Mouse (Mus musculus) forebrain, embryonic 15.5 days (tissue): Measurements from ENCODE around the gene Akt1. TPM values are rescaled to one million over a fixed set of nuclear protein-coding genes. Genes with fewer than 3 reads are reported as not detected.

Experiments used
- ATAC-seq: fragments of 200-750 bp; cut with Nextera tagmentation; replicated peaks from 2 replicates; pipeline ENCODE4 v1.8.0; 2017; ENCODE audit warnings: mild to moderate bottlenecking, moderate TSS enrichment, moderate library complexity
- H3K27ac ChIP-seq: fragments of 300-500 bp; sonication (generic); replicated peaks from 2 replicates; pipeline ENCODE4 v1.5.1; 2015; ENCODE audit warnings: mild to moderate bottlenecking, inconsistent platforms
- H3K27me3 ChIP-seq: fragments of 300-500 bp; sonication (generic); 2 replicates; pipeline ENCODE4 v1.6.1; 2015; ENCODE audit warnings: inconsistent platforms
- H3K36me3 ChIP-seq: fragments of 300-500 bp; sonication (generic); 2 replicates; pipeline ENCODE4 v1.6.1; 2015; ENCODE audit warnings: mild to moderate bottlenecking, inconsistent platforms
- H3K4me1 ChIP-seq: fragments of 300-500 bp; sonication (generic); 2 replicates; pipeline ENCODE4 v1.6.1; 2015; ENCODE audit warnings: inconsistent platforms
- H3K4me2 ChIP-seq: fragments of 300-500 bp; sonication (generic); replicated peaks from 2 replicates; pipeline ENCODE4 v1.6.1; 2015; ENCODE audit warnings: mild to moderate bottlenecking, inconsistent platforms
- H3K4me3 ChIP-seq: fragments of 300-500 bp; sonication (generic); 2 replicates; pipeline ENCODE4 v1.5.1; 2015; ENCODE audit warnings: mild to moderate bottlenecking, inconsistent platforms
- H3K9ac ChIP-seq: fragments of 300-500 bp; sonication (generic); replicated peaks from 2 replicates; pipeline ENCODE4 v1.6.1; 2015; ENCODE audit warnings: mild to moderate bottlenecking, inconsistent platforms
- H3K9me3 ChIP-seq: fragments of 300-500 bp; sonication (generic); 2 replicates; pipeline ENCODE4 v1.6.1; 2016; ENCODE audit warnings: inconsistent platforms
- WGBS: fragments of 180-500 bp; shearing (Covaris S2); methylation state at CpG from one replicate; pipeline ENCODE4 v1.1.7; 2015; ENCODE audit warnings: mixed read lengths; 5-methylcytosine and 5-hydroxymethylcytosine counted together
- polyA plus RNA-seq: library from polyadenylated mRNA; unstranded; fragments of >200 nt; fragmentation: Nextera tagmentation; extraction: Ambion mirVana; gene quantifications from 2 replicates; pipeline ENCODE4 v1.2.1, GENCODE M21; 2015

The Akt1 gene
- polyA plus RNA-seq, 1 experiment from 2014 or later, result 79.1 TPM

- Histone ChIP-seq H3K4me3 (peak overlapping the region; percentile 20; the same call in 1 of the 2 replicates), H3K4me2 (peak overlapping the region; percentile 34), H3K27me3 (peaks cover 6% of the 10 kb centered on the region; the same call in 1 of the 2 replicates), H3K9ac (no peak overlapping the region), H3K27ac (no peak overlapping the region), H3K36me3 (no peaks in the 10 kb centered on the region), H3K9me3 (no peaks in the 10 kb centered on the region), H3K4me1 (peaks cover 6% of the 10 kb centered on the region)
- WGBS, result 29% methylated on average over 8 of the region's 8 CpGs
- ATAC-seq, result peak; percentile 28; the same call in 1 of the 2 replicates
These were observed 32.8 kb upstream of the Akt1 start for GRCm38 (mm10) chr12:112707573-112707869.

GRCm38 (mm10) chr12:112706704-112707572 is 32.3 kb upstream of the Akt1 start:
- H3K36me3 ChIP-seq, result no peaks in the 10 kb centered on the region
- no peak overlapping the region for H3K9ac ChIP-seq
- peak overlapping the region; percentile 20 for H3K4me3 ChIP-seq

GRCm38 (mm10) chr12:112702374-112703320 is 28.0 kb upstream of the Akt1 start:
- no peak for ATAC-seq
- no peak overlapping the region for H3K27ac ChIP-seq
- no peak overlapping the region for H3K4me3 ChIP-seq
- no peak overlapping the region for H3K9ac ChIP-seq
- H3K36me3 ChIP-seq, result no peaks in the 10 kb centered on the region
- no peaks in the 10 kb centered on the region for H3K9me3 ChIP-seq
- H3K27me3 ChIP-seq, result peaks cover 8% of the 10 kb centered on the region
- H3K4me1 ChIP-seq, result peaks cover 13% of the 10 kb centered on the region
- WGBS, result 73% methylated on average over 6 of the region's 6 CpGs
- no peak overlapping the region for H3K4me2 ChIP-seq

More at GRCm38 (mm10) chr12:112706704-112707572, 32.3 kb upstream of the Akt1 start:
- H3K4me1 ChIP-seq, result peaks cover 6% of the 10 kb centered on the region
- no peak overlapping the region for H3K27ac ChIP-seq
- ATAC-seq, result peak; percentile 86
- H3K9me3 ChIP-seq, result no peaks in the 10 kb centered on the region
- H3K4me2 ChIP-seq, result peak overlapping the region; percentile 34
- 14% methylated on average over 32 of the region's 32 CpGs for WGBS
- H3K27me3 ChIP-seq, result peaks cover 6% of the 10 kb centered on the region; the same call in 1 of the 2 replicates

- WGBS, result 17% methylated on average over 15 of the region's 15 CpGs
- Histone ChIP-seq H3K4me1 (peaks cover 7% of the 10 kb centered on the region), H3K4me3 (no peak overlapping the region), H3K9ac (no peak overlapping the region), H3K9me3 (no peaks in the 10 kb centered on the region), H3K27me3 (peaks cover 7% of the 10 kb centered on the region), H3K4me2 (no peak overlapping the region), H3K36me3 (no peaks in the 10 kb centered on the region), H3K27ac (no peak overlapping the region)
- 0 out of 2 replicates have a peak, but pooled peaks have one; percentile 23 for ATAC-seq
These were observed 25.8 kb upstream of the Akt1 start for GRCm38 (mm10) chr12:112700522-112700921.

- H3K36me3 ChIP-seq, result no peaks in the 10 kb centered on the region
- H3K4me1 ChIP-seq, result peaks cover 24% of the 10 kb centered on the region
- H3K4me2 ChIP-seq, result no peak overlapping the region
- H3K9me3 ChIP-seq, result no peaks in the 10 kb centered on the region
- H3K27me3 ChIP-seq, result peaks cover 7% of the 10 kb centered on the region
- no peak overlapping the region for H3K27ac ChIP-seq
- ATAC-seq, result no peak
- no peak overlapping the region for H3K9ac ChIP-seq
- WGBS, result 79% methylated on average over 3 of the region's 3 CpGs
- no peak overlapping the region for H3K4me3 ChIP-seq
These were observed 22.2 kb upstream of the Akt1 start for GRCm38 (mm10) chr12:112696806-112697425.

- no peak; the same call in 1 of the 2 replicates for ATAC-seq
- Histone ChIP-seq H3K27ac (peak overlapping the region; percentile 93), H3K9ac (peak overlapping the region; percentile 92), H3K27me3 (0 out of 2 replicates have a peak, but pooled peaks cover 3% of the 10 kb centered on the region), H3K4me1 (peaks cover 17% of the 10 kb centered on the region), H3K4me2 (peak overlapping the region; percentile 80), H3K4me3 (peak overlapping the region; percentile 73), H3K36me3 (no peaks in the 10 kb centered on the region), H3K9me3 (no peaks in the 10 kb centered on the region)
- WGBS, result 79% methylated on average over 10 of the region's 10 CpGs
These were observed 19.4 kb upstream of the Akt1 start for GRCm38 (mm10) chr12:112694127-112694475.

- 3% methylated on average over 54 of the region's 54 CpGs for WGBS
- peak overlapping the region; percentile 73 for H3K4me3 ChIP-seq
- ATAC-seq, result peak; percentile 96
These were observed 18.8 kb upstream of the Akt1 start for GRCm38 (mm10) chr12:112693185-112694126.

GRCm38 (mm10) chr12:112688458-112688857 is 13.8 kb upstream of the Akt1 start:
- H3K4me1 ChIP-seq, result peaks cover 10% of the 10 kb centered on the region
- H3K9ac ChIP-seq, result no peak overlapping the region
- no peak for ATAC-seq
- WGBS, result 83% methylated on average over 15 of the region's 15 CpGs
- no peaks in the 10 kb centered on the region for H3K36me3 ChIP-seq
- H3K9me3 ChIP-seq, result no peaks in the 10 kb centered on the region
- no peak overlapping the region for H3K4me2 ChIP-seq
- no peak overlapping the region for H3K4me3 ChIP-seq
- no peak overlapping the region for H3K27ac ChIP-seq
- H3K27me3 ChIP-seq, result no peaks in the 10 kb centered on the region

More at GRCm38 (mm10) chr12:112693185-112694126, 18.8 kb upstream of the Akt1 start:
- Histone ChIP-seq H3K36me3 (no peaks in the 10 kb centered on the region), H3K4me2 (peak overlapping the region; percentile 80), H3K4me1 (peaks cover 17% of the 10 kb centered on the region), H3K27me3 (0 out of 2 replicates have a peak, but pooled peaks cover 3% of the 10 kb centered on the region), H3K27ac (peak overlapping the region; percentile 93), H3K9me3 (no peaks in the 10 kb centered on the region), H3K9ac (peak overlapping the region; percentile 92)

- no peaks in the 10 kb centered on the region for H3K36me3 ChIP-seq
- no peak for ATAC-seq
- peaks cover 16% of the 10 kb centered on the region for H3K4me1 ChIP-seq
- WGBS, result 47% methylated on average over 7 of the region's 7 CpGs
- no peak overlapping the region for H3K27ac ChIP-seq
- H3K4me2 ChIP-seq, result no peak overlapping the region
- no peak overlapping the region for H3K9ac ChIP-seq
- H3K4me3 ChIP-seq, result no peak overlapping the region
- H3K9me3 ChIP-seq, result no peaks in the 10 kb centered on the region
- peaks cover 25% of the 10 kb centered on the region for H3K27me3 ChIP-seq
These were observed 8.7 kb upstream of the Akt1 start for GRCm38 (mm10) chr12:112683351-112683750.

GRCm38 (mm10) chr12:112679027-112679996 is 4.6 kb upstream of the Akt1 start:
- 3% methylated on average over 80 of the region's 87 CpGs for WGBS
- no peaks in the 10 kb centered on the region for H3K36me3 ChIP-seq
- peak overlapping the region; percentile 47 for H3K4me3 ChIP-seq
- peak overlapping the region; percentile 83 for H3K4me2 ChIP-seq
- H3K4me1 ChIP-seq, result peaks cover 29% of the 10 kb centered on the region
- peak overlapping the region; percentile 44 for H3K9ac ChIP-seq
- H3K27me3 ChIP-seq, result peaks cover 32% of the 10 kb centered on the region
- no peaks in the 10 kb centered on the region for H3K9me3 ChIP-seq
- ATAC-seq, result peak; percentile 49; the same call in 1 of the 2 replicates
- no peak overlapping the region for H3K27ac ChIP-seq
